Mouse (Mus musculus) liver, adult 2 months (tissue): ENCODE results near the gene Tmem255b. TPM values are rescaled to one million over a fixed set of nuclear protein-coding genes. Genes with fewer than 3 reads are reported as not detected.

Experiments
- DNase-seq: peaks from one replicate; pipeline ENCODE4 v3.0.0-alpha.2; 2011; ENCODE audit warnings: low read depth, low spot score; ENCODE audit errors: extremely low read depth
- H3K27ac ChIP-seq: fragments of 200-500 bp; replicated peaks from 2 replicates; pipeline ENCODE4 v1.5.1; 2012; ENCODE audit warnings: low read depth, mild to moderate bottlenecking, control low read depth, inconsistent platforms, low read length; ENCODE audit not compliant: insufficient read depth
- H3K27me3 ChIP-seq: fragments of 200-500 bp; 2 replicates; pipeline ENCODE4 v1.6.1; 2012; ENCODE audit warnings: mild to moderate bottlenecking, moderate library complexity, low read length, inconsistent platforms; ENCODE audit not compliant: control insufficient read depth, insufficient read depth
- H3K36me3 ChIP-seq: fragments of 200-500 bp; 2 replicates; pipeline ENCODE4 v1.6.1; 2012; ENCODE audit warnings: low read length, inconsistent platforms; ENCODE audit not compliant: control insufficient read depth, insufficient read depth
- H3K4me1 ChIP-seq: fragments of 200-500 bp; 2 replicates; pipeline ENCODE4 v1.6.1; 2011; ENCODE audit warnings: low read length; ENCODE audit not compliant: control insufficient read depth, insufficient read depth
- H3K4me3 ChIP-seq: fragments of 200-500 bp; 2 replicates; pipeline ENCODE4 v1.5.1; 2011; ENCODE audit warnings: low read depth, mild to moderate bottlenecking, control low read depth, low read length, moderate library complexity; ENCODE audit not compliant: insufficient read depth
- H3K79me2 ChIP-seq: fragments of 200-500 bp; 2 replicates; pipeline ENCODE4 v1.6.1; 2012; ENCODE audit warnings: inconsistent platforms, mild to moderate bottlenecking, low read length, moderate library complexity; ENCODE audit not compliant: control insufficient read depth, insufficient read depth
- H3K9ac ChIP-seq: fragments of 200-500 bp; 2 replicates; pipeline ENCODE4 v1.6.1; 2012; ENCODE audit warnings: low read depth, mild to moderate bottlenecking, control low read depth, inconsistent platforms, low read length
- CTCF ChIP-seq: fragments of 200-500 bp; IDR thresholded peaks from 2 replicates; pipeline ENCODE4 v1.5.1; 2011; ENCODE audit warnings: low read depth, low read length, control low read depth
- POLR2A ChIP-seq: fragments of 200-500 bp; IDR thresholded peaks from 2 replicates; pipeline ENCODE4 v1.6.1; 2011; ENCODE audit warnings: low read length, control low read depth; ENCODE audit not compliant: insufficient read depth; ENCODE audit errors: extremely low read depth
- WGBS: fragments of 180-500 bp; shearing (Covaris S2); methylation state at CpG from one replicate; pipeline ENCODE4 v1.1.7; 2018; 5-methylcytosine and 5-hydroxymethylcytosine counted together
- polyA plus RNA-seq: library from polyadenylated mRNA; depleted of rRNA; stranded (reverse); fragments of >200 nt; gene quantifications from 2 replicates; pipeline ENCODE4 v1.2.3, GENCODE M21; 2012
- total RNA-seq: library from RNA; depleted of rRNA; stranded (reverse); fragments of >200 nt; gene quantifications from 2 replicates; pipeline ENCODE4 v1.2.3, GENCODE M21; 2014

Gene Tmem255b
- total and polyA plus RNA-seq, 2 experiments: 0.35 TPM; not detected in 1

DNA sequence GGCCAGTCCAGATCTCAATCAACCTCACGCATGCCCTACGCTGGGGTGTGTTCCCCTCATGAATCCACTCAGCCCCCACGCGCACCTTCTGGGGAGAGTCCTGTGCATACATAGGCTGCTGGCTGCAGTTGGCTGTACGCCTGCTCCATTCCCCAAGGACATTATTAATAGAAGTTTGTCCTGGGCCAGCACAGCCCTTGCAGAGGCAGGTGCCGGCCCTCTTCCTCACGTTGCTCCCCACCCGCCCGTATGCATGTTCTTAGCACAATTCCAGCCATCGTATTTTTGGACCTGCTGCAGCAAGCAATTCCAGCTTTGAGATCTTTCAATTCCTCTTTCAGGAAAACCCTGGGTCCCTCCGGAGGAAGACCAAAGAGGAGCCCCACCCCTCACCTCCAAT lies 58.0 kb downstream of the Tmem255b start:
- TF ChIP-seq POLR2A: no peak
- TF ChIP-seq CTCF: no peak
- Histone ChIP-seq H3K9ac (no peak overlapping the region), H3K27ac (no peak overlapping the region), H3K79me2 (0 out of 2 replicates have a peak, but pooled peaks cover 4% of the 10 kb centered on the region), H3K4me1 (no peaks in the 10 kb centered on the region), H3K36me3 (no peaks in the 10 kb centered on the region), H3K27me3 (no peaks in the 10 kb centered on the region), H3K4me3 (peak overlapping the region; percentile 28; the same call in 1 of the 2 replicates)
- WGBS: 60% methylated on average over 11 of the region's 11 CpGs
- DNase-seq: no peak

DNA sequence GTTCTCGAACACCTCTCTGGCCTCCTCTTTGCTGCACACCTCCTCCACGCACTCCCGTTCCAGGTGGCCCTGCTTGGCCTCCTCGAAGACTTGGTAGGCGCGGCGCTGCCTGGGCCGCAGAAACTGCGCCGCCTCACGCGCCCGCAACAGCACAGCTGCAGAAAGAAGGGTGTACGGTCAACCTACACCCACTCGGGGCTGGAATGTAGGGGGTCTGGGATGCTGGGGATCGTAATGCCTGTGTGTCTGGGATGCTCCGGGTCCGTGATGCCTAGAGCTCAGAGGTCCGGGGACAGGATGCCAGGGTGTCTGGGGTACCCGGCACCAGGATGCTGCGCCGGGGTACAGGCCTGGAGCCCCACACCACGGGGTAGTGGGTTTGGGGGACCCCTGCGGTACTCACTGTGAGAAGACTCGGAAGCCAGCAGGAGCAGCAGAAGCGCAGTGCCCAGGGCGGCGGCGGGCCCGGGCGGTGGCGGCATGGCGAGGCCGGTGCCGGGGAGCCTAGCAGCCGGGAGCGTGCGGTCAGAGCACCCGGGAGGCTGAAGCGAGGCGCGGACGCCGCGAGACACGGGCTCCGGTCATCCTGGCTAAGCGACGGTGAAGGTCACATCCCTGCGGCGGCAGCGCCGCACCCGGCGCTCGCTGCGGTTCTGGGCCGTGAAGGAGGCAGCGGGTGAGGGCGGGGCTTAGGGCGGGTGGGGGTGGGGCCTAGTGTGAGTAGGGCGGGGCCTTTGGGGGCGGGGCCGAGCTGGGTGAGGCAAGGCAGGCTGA lies 59.1 kb downstream of the Tmem255b start, which contains the start of gene Gas6:
Gene Gas6, minus strand, starts transcription at position 633 of the 774 bp plus-strand sequence.
- H3K79me2 ChIP-seq: no peaks in the 10 kb centered on the region
- no peaks in the 10 kb centered on the region for H3K36me3 ChIP-seq
- H3K9ac ChIP-seq: peak within 1 kb of the TSS; percentile 87
- no peaks in the 10 kb centered on the region for H3K27me3 ChIP-seq
- H3K4me1 ChIP-seq: no peaks in the 10 kb centered on the region
- peak; percentile 71 for TF ChIP-seq POLR2A
- no peak for TF ChIP-seq CTCF
- H3K27ac ChIP-seq: no peak within 1 kb of the TSS
- DNase-seq: peak; percentile 40
- 6% methylated on average over 58 of the region's 64 CpGs for WGBS
- peak within 1 kb of the TSS; percentile 75 for H3K4me3 ChIP-seq

DNA sequence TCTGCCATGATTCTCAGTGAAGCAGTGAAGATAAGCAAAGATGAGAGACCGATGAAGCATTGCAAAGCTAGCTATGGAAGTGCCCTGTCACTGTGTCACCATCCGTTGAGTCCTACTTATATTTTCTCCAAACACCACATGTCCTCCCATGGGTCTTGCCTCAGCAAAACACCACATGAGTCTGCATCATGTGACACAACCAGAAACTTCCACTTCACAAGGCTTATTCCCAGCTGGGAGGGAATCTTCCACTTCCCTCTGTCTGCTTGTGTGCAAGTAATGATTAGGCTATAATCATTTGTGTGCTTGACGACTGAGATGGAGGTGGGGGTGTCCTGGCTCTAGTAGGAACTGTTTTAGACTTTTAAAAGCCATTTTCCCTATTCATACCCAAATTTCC lies 66.2 kb downstream of the Tmem255b start:
- WGBS: 93% methylated on average over 3 of the region's 3 CpGs
- Histone ChIP-seq H3K36me3 (no peaks in the 10 kb centered on the region), H3K9ac (no peak overlapping the region), H3K4me3 (no peak overlapping the region), H3K27me3 (no peaks in the 10 kb centered on the region), H3K4me1 (peaks cover 4% of the 10 kb centered on the region), H3K27ac (no peak overlapping the region), H3K79me2 (no peaks in the 10 kb centered on the region)
- no peak for DNase-seq
- TF ChIP-seq CTCF (no peak), POLR2A (no peak)

DNA sequence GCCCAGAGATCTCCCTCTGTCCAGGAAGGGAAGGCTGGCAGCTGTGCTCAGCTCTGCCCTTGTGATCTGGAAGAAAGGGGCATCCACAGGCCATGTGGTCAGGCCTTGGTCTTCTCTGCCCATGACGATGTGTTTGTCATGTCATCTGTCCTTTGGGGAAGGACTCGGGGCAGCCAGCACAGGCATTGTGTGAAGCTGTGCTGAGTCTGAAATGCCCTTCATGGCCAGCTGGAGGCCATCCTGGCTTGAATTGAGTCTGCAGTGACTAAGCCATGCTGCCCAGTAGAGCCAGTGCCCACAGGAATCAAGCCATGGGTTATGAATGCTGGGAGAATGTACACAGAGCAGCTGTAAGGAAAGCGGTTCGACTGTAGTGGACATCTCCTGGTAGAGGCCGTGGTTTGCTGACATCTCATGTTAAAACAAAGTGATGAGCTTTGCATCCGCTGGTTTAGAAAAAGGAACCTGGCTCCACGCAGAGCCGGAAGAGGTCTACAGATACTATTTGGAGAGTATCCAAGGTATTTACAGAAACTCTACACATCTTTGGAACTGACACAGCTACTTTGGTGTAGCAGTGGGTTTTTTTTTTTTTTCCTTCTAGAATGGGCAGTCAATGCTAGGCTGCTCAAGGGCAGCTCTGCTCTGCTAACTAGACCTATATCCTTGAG lies 69.1 kb downstream of the Tmem255b start:
- no peak for TF ChIP-seq POLR2A
- TF ChIP-seq CTCF: no peak
- WGBS: 64% methylated on average over 8 of the region's 8 CpGs
- peaks cover 17% of the 10 kb centered on the region for H3K4me1 ChIP-seq
- H3K36me3 ChIP-seq: no peaks in the 10 kb centered on the region
- H3K4me3 ChIP-seq: no peak overlapping the region
- H3K27me3 ChIP-seq: no peaks in the 10 kb centered on the region
- H3K27ac ChIP-seq: 0 out of 2 replicates have a peak overlapping the region, but pooled peaks have one; percentile 1
- no peaks in the 10 kb centered on the region for H3K79me2 ChIP-seq
- no peak overlapping the region for H3K9ac ChIP-seq
- no peak for DNase-seq

DNA sequence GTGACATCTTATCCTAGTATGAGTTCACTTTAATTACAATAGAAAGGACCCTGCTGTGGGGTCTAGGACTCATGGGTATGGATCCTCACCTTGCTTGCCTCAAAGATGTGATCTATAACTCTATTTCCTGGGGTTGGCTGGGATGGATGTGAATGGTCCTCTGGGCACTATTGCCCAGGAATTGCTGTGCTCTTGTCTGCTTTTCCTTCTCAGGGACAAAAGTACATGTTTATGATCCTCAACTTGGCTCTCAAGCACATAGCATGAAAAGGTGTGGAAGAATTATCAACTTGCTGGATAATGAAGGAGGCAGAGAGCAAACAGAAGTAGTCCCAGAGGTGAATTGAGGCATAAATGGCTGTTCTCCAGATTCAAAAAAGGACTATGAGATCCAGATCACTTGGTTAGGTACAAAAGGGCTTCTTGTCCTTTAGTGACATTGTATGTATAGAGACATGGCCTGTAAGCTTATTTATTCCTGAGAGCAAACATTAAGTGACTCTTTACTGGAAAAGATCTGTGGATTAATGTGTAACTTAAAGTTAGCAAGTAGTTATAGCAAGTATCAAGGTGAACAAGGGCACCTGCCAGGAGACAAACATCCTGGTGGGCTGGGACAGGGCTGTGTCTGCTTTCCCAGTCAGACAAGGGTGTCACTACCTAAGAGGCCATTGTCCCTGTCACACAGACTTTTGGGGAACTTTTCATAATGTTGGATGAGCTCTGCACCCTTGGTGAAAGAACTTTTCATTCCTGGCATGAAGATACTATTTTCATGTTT lies 70.1 kb downstream of the Tmem255b start:
- no peaks in the 10 kb centered on the region for H3K27me3 ChIP-seq
- H3K4me1 ChIP-seq: peaks cover 17% of the 10 kb centered on the region
- no peak overlapping the region for H3K27ac ChIP-seq
- H3K4me3 ChIP-seq: no peak overlapping the region
- DNase-seq: peak; percentile 83
- no peaks in the 10 kb centered on the region for H3K79me2 ChIP-seq
- TF ChIP-seq POLR2A (no peak), CTCF (no peak)
- no peak overlapping the region for H3K9ac ChIP-seq
- H3K36me3 ChIP-seq: no peaks in the 10 kb centered on the region
